Mouse (Mus musculus) layer of hippocampus, adult 6 months (tissue): ENCODE data around the gene Mrps24. TPM values are rescaled to one million over a fixed set of nuclear protein-coding genes. Genes with fewer than 3 reads are reported as not detected.

ENCODE experiments used
- long read RNA-seq, 2 experiments: library from polyadenylated mRNA; unstranded; transcript quantifications; one replicate each; pipeline ENCODE4 v2.0.0; 2019 to 2020
- polyA plus RNA-seq: library from polyadenylated mRNA; unstranded; fragments of <200 nt; fragmentation: Nextera tagmentation; gene quantifications from 2 replicates; pipeline ENCODE4 v1.2.3, GENCODE M21; 2021

Mrps24 gene
- polyA plus RNA-seq: 294 and 300 TPM in 2 replicates
- long read RNA-seq, experiment 1, transcript Mrps24-205 (4 exons, 995 nt): major isoform, 138 of 180 reads
- long read RNA-seq, experiment 1, transcript Mrps24-203 (3 exons, 503 nt): minor isoform, 21 of 180 reads
- long read RNA-seq, experiment 1, transcript Mrps24-202 (2 exons, 418 nt): minor isoform, 5 of 180 reads
- long read RNA-seq, experiment 1, transcript Mrps24-201 (3 exons, 700 nt): minor isoform, 10 of 180 reads
- long read RNA-seq, experiment 1, partial matches to known transcripts: 1 of 180 reads
- long read RNA-seq, experiment 1, other reads (novel, unspliced or antisense): 5 of 180 reads
- long read RNA-seq, experiment 2, transcript Mrps24-205 (4 exons, 995 nt): major isoform, 10 of 25 reads
- long read RNA-seq, experiment 2, transcript Mrps24-203 (3 exons, 503 nt): minor isoform, 6 of 25 reads
- long read RNA-seq, experiment 2, partial matches to known transcripts: 1 of 25 reads
- long read RNA-seq, experiment 2, other reads (novel, unspliced or antisense): 5 of 25 reads

DNA sequence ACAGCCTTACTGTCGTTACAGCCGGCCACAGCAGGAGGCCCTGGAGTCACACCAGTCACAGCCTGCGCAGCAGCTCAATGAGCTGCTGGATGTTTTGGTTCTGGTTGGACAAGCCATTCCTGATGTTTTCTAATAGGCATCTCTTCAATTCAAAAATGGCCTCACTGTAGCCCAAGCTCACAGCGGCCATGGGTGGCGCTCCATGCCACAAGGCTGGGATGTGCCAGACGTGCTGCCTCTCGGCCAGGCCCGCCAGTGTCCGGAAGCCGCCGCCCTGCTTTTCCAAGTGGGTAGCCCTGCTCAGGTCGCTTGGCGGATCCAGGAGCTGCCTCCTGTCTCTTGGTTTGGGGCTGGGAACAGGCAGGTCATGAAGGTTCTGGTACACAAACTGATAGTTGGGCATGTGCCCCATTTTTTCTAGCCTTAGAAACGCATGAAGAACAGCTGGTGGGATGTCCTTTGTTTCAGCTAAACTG, at the start of gene Mrps24:
TSS of gene Mrps24 (minus strand) at position 51 of the 476 bp plus-strand sequence.

DNA sequence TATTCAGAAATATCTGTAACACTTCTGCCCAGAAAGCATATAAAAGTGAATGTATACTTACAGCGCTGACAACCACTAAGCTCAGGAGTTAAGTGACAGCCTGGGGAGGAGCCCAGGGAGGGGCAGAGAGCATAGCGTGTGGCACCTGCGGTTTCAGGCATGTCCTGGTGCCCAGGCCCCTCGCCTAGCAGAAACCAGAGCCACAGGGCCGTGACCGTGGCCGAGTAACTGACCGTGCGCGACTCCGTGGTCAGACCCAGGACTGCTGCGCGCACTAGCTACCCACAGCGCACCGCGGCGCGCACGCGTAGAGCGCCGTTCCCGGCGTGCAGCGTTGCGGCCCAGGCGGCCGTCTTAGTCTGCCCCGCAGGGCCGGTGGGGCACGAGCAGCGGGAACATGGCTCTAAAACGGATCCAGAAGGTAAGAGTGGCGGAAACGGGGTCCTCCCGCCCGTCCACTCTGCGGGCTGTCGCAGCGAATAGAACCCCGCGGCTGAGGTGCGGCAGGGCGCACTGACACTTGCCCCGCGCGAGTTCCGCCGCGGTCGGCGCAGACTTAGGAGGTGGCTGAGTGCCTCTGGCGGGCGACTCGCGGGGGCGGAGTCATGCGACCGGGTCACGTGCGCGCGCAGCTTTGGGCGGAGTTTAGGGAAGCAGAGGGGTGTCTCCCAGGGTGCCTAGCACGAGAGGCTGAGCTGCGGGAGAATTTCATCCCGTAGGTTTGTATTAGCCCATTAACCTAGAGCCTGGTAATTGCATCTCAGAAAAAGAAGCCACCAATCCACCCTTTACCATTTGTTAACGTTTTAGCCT, 46.5 kb upstream of the Mrps24 start, which contains the start of gene Urgcp:
TSS of gene Urgcp (minus strand) at position 557 of the 813 bp plus-strand sequence.

Other genes with a start within 250 kb of the Mrps24 start
- gene Xbp1, start 195.0 kb downstream of the Mrps24 start, polyA plus RNA-seq: 86.1 and 89.2 TPM in 2 replicates
- 4.7 and 6.4 TPM in 2 replicates for gene Ccdc117, start 173.5 kb downstream of the Mrps24 start, polyA plus RNA-seq
- gene Ankrd36, start 146.0 kb downstream of the Mrps24 start, polyA plus RNA-seq: not detected in 2 replicates
- 30.4 and 33.6 TPM in 2 replicates for gene Urgcp, start 46.7 kb upstream of the Mrps24 start, polyA plus RNA-seq
- gene Dbnl, start 72.8 kb upstream of the Mrps24 start, polyA plus RNA-seq: 65.4 and 66.2 TPM in 2 replicates
- 43.4 and 44.1 TPM in 2 replicates for gene Pgam2, start 88.1 kb upstream of the Mrps24 start, polyA plus RNA-seq
- gene Polm, start 122.3 kb upstream of the Mrps24 start, polyA plus RNA-seq: 2.1 and 2.2 TPM in 2 replicates
- 4.7 and 5.5 TPM in 2 replicates for gene Aebp1, start 146.3 kb upstream of the Mrps24 start, polyA plus RNA-seq
- gene Pold2, start 162.6 kb upstream of the Mrps24 start, polyA plus RNA-seq: 26.7 and 29.4 TPM in 2 replicates
- not detected in 2 replicates for gene Myl7, start 183.1 kb upstream of the Mrps24 start, polyA plus RNA-seq
- 1.5 and 2.3 TPM in 2 replicates for gene Gck, start 234.4 kb upstream of the Mrps24 start, polyA plus RNA-seq
- gene Ykt6, start 240.0 kb upstream of the Mrps24 start, polyA plus RNA-seq: 26.8 and 27.4 TPM in 2 replicates